Mouse (Mus musculus): ENCODE measurements around the gene Jam3. TPM values are rescaled to one million over a fixed set of nuclear protein-coding genes. Genes with fewer than 3 reads are reported as not detected.

Jam3 gene
- polyA plus RNA-seq, 1 experiment: 37.1 TPM

GRCm38 (mm10) chr9:27122076-27122475, 33.1 kb downstream of the Jam3 start:
- Histone ChIP-seq H3K27ac (ENCODE audit: insufficient read depth, low read depth, low read length) (no peak overlapping the region), H3K36me3 (ENCODE audit: control insufficient read depth, insufficient read depth, low read length) (no peaks in the 10 kb centered on the region), H3K4me3 (ENCODE audit: insufficient read depth, low read depth, low read length) (no peak overlapping the region), H3K4me1 (ENCODE audit: control insufficient read depth, insufficient read depth, low read length) (no peaks in the 10 kb centered on the region; the same call in 1 of the 2 replicates), H3K27me3 (replicated peaks; ENCODE audit: control insufficient read depth, insufficient read depth, low read length) (no peaks in the 10 kb centered on the region)
- DNase-seq: no peak
- TF ChIP-seq POLR2A (IDR thresholded peaks at IDR 0.05; ENCODE audit: low read depth, low read length): no peak
- TF ChIP-seq CTCF (conservative IDR thresholded peaks at IDR 0.05; ENCODE audit: insufficient read depth, insufficient read length, low read depth, low read length): no peak
- WGBS: 90% methylated on average over 4 of the region's 4 CpGs

GRCm38 (mm10) chr9:27121254-27121653, 34.0 kb downstream of the Jam3 start:
- H3K4me1 ChIP-seq (ENCODE audit: control insufficient read depth, insufficient read depth, low read length): no peaks in the 10 kb centered on the region; the same call in 1 of the 2 replicates
- WGBS: 73% methylated on average over 9 of the region's 9 CpGs
- H3K27ac ChIP-seq (ENCODE audit: insufficient read depth, low read depth, low read length): no peak overlapping the region
- H3K4me3 ChIP-seq (ENCODE audit: insufficient read depth, low read depth, low read length): no peak overlapping the region
- TF ChIP-seq POLR2A (IDR thresholded peaks at IDR 0.05; ENCODE audit: low read depth, low read length): no peak
- TF ChIP-seq CTCF (conservative IDR thresholded peaks at IDR 0.05; ENCODE audit: insufficient read depth, insufficient read length, low read depth, low read length): no peak
- H3K36me3 ChIP-seq (ENCODE audit: control insufficient read depth, insufficient read depth, low read length): no peaks in the 10 kb centered on the region
- no peaks in the 10 kb centered on the region for H3K27me3 ChIP-seq (replicated peaks; ENCODE audit: control insufficient read depth, insufficient read depth, low read length)
- DNase-seq: peak; percentile 45

GRCm38 (mm10) chr9:27111756-27112155, 43.5 kb downstream of the Jam3 start:
- Histone ChIP-seq H3K27ac (ENCODE audit: insufficient read depth, low read depth, low read length) (no peak overlapping the region), H3K4me3 (ENCODE audit: insufficient read depth, low read depth, low read length) (no peak overlapping the region), H3K4me1 (ENCODE audit: control insufficient read depth, insufficient read depth, low read length) (no peaks in the 10 kb centered on the region), H3K36me3 (ENCODE audit: control insufficient read depth, insufficient read depth, low read length) (no peaks in the 10 kb centered on the region), H3K27me3 (replicated peaks; ENCODE audit: control insufficient read depth, insufficient read depth, low read length) (no peaks in the 10 kb centered on the region)
- DNase-seq: no peak
- whole genome bisulfite sequencing: 84% methylated on average over 3 of the region's 3 CpGs
- TF ChIP-seq CTCF (conservative IDR thresholded peaks at IDR 0.05; ENCODE audit: insufficient read depth, insufficient read length, low read depth, low read length): no peak
- no peak for TF ChIP-seq POLR2A (IDR thresholded peaks at IDR 0.05; ENCODE audit: low read depth, low read length)

DNA sequence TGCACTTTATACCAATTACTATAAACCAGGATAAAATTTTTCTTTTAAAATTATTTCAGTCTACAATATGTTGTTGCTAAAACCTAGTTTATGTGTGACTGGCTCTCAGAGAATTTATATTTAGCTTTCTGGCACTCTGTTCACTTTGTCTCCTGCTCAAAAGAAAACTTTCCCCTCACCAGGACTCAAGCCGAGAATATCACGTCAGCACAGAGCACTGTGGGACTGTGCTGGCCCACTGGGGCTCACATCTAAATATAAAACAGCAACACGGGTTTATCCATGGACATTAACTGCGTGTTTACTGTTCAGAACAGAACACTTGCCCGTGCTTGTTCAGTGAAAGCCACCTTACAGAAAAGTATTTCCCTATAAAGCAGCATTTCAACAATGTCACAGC, 44.5 kb downstream of the Jam3 start:
- no peaks in the 10 kb centered on the region for H3K36me3 ChIP-seq (ENCODE audit: control insufficient read depth, insufficient read depth, low read length)
- no peaks in the 10 kb centered on the region for H3K27me3 ChIP-seq (replicated peaks; ENCODE audit: control insufficient read depth, insufficient read depth, low read length)
- TF ChIP-seq POLR2A (IDR thresholded peaks at IDR 0.05; ENCODE audit: low read depth, low read length): no peak
- no peak for TF ChIP-seq CTCF (conservative IDR thresholded peaks at IDR 0.05; ENCODE audit: insufficient read depth, insufficient read length, low read depth, low read length)
- H3K4me1 ChIP-seq (ENCODE audit: control insufficient read depth, insufficient read depth, low read length): no peaks in the 10 kb centered on the region
- 55% methylated on average over 5 of the region's 5 CpGs for WGBS
- H3K27ac ChIP-seq (ENCODE audit: insufficient read depth, low read depth, low read length): peak overlapping the region; percentile 43
- H3K4me3 ChIP-seq (ENCODE audit: insufficient read depth, low read depth, low read length): no peak overlapping the region
- peak; percentile 25 for DNase-seq

DNA sequence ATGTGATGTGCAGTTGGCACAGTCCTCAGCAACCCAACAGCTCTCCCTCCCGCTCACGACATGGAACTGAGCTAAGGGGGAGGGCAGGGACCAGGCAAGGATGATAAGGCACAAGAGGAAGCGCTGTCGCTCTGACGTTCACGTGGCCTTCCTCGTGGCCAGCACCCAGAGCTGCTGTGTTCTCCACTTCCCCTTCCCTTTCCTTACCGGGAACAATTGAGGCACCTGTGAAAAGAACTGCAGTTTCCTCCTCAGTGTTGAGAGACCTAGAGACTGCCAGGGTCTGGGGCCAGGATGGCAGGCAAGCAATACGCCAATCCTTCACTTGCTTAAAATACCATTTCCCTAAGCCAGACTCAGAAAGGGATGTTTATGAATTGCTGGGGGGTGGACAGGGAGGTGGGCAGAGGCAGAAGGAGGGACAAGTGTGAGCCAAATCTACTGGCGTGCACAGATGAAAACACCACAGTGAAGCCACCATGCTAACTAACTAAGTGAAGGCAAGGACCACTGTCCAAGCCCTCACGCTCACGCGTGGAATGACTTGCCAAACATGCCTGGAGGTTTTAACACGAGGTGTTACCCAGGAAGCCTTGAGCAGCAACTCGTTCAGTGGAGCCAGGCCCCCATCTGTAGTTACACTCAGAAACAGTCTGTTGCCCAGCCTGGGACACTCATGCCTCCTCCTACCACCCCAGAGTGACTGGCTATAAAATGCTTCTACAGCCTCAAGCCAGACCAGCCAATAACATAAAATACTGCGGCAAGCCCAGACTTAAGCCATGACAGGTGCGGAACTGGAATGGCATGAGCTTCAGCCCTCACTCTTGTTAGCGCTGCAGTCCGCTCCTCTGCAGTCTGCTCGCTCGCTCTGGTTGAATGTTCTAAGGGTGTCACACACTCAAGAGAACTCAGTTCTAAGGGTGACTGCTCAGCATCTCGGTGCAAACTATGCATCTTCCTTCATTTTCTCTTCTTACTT, 45.4 kb downstream of the Jam3 start:
- TF ChIP-seq POLR2A (IDR thresholded peaks at IDR 0.05; ENCODE audit: low read depth, low read length): no peak
- no peak for TF ChIP-seq CTCF (conservative IDR thresholded peaks at IDR 0.05; ENCODE audit: insufficient read depth, insufficient read length, low read depth, low read length)
- WGBS: 67% methylated on average over 22 of the region's 22 CpGs
- no peaks in the 10 kb centered on the region for H3K27me3 ChIP-seq (replicated peaks; ENCODE audit: control insufficient read depth, insufficient read depth, low read length)
- no peak overlapping the region for H3K4me3 ChIP-seq (ENCODE audit: insufficient read depth, low read depth, low read length)
- no peaks in the 10 kb centered on the region for H3K4me1 ChIP-seq (ENCODE audit: control insufficient read depth, insufficient read depth, low read length)
- H3K27ac ChIP-seq (ENCODE audit: insufficient read depth, low read depth, low read length): peak overlapping the region; percentile 32
- no peaks in the 10 kb centered on the region for H3K36me3 ChIP-seq (ENCODE audit: control insufficient read depth, insufficient read depth, low read length)
- peak; percentile 92 for DNase-seq

- no peaks in the 10 kb centered on the region for H3K36me3 ChIP-seq (ENCODE audit: control insufficient read depth, insufficient read depth, low read length)
- WGBS: 69% methylated on average over 4 of the region's 4 CpGs
- TF ChIP-seq CTCF (conservative IDR thresholded peaks at IDR 0.05; ENCODE audit: insufficient read depth, insufficient read length, low read depth, low read length) (no peak), POLR2A (IDR thresholded peaks at IDR 0.05; ENCODE audit: low read depth, low read length) (no peak)
Observed at GRCm38 (mm10) chr9:27108451-27108850, 46.8 kb downstream of the Jam3 start.

DNA sequence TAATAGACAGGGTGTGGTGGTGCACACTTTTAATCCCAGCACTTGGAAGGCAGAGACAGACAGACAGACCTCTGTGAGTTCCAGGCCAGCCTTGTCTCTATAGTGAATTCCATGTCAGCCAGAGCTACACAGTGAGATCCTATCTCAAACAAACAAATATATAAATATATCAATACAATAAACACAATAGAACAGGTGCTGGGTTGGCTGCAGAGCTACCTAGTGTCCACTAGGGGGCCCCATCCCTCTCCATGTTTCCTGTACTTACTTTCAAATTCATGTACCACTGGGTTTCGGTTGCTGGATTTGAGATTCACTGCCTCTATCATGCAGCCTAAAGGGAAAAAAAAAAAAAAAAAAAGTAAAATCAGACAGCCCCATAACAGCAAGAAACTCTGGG, 49.1 kb downstream of the Jam3 start:
- H3K27me3 ChIP-seq (replicated peaks; ENCODE audit: control insufficient read depth, insufficient read depth, low read length): no peaks in the 10 kb centered on the region
- H3K4me3 ChIP-seq (ENCODE audit: insufficient read depth, low read depth, low read length): no peak overlapping the region
- no peak for TF ChIP-seq POLR2A (IDR thresholded peaks at IDR 0.05; ENCODE audit: low read depth, low read length)
- TF ChIP-seq CTCF (conservative IDR thresholded peaks at IDR 0.05; ENCODE audit: insufficient read depth, insufficient read length, low read depth, low read length): peak; percentile 67
- peak; percentile 54 for DNase-seq
- 36% methylated on average over 1 of the region's 1 CpGs for WGBS
- H3K36me3 ChIP-seq (ENCODE audit: control insufficient read depth, insufficient read depth, low read length): no peaks in the 10 kb centered on the region
- H3K4me1 ChIP-seq (ENCODE audit: control insufficient read depth, insufficient read depth, low read length): no peaks in the 10 kb centered on the region
- H3K27ac ChIP-seq (ENCODE audit: insufficient read depth, low read depth, low read length): no peak overlapping the region

More at GRCm38 (mm10) chr9:27108451-27108850, 46.8 kb downstream of the Jam3 start:
- Histone ChIP-seq H3K27me3 (replicated peaks; ENCODE audit: control insufficient read depth, insufficient read depth, low read length) (no peaks in the 10 kb centered on the region), H3K4me1 (ENCODE audit: control insufficient read depth, insufficient read depth, low read length) (no peaks in the 10 kb centered on the region), H3K27ac (ENCODE audit: insufficient read depth, low read depth, low read length) (peak overlapping the region; percentile 92), H3K4me3 (ENCODE audit: insufficient read depth, low read depth, low read length) (no peak overlapping the region)
- peak; percentile 73 for DNase-seq
